Mouse (Mus musculus) thymus, adult 2 months (tissue): ENCODE measurements around the gene Fbxl15.

Experiments
- CTCF ChIP-seq: fragments of 200-500 bp; IDR thresholded peaks from 2 replicates; pipeline ENCODE4 v1.5.1; 2012; ENCODE audit warnings: mild to moderate bottlenecking, control low read depth, low read length, moderate library complexity, borderline replicate concordance; ENCODE audit not compliant: control insufficient read depth, poor library complexity, insufficient read depth; ENCODE audit errors: extremely low read depth
- POLR2A ChIP-seq: fragments of 200-500 bp; IDR thresholded peaks from 2 replicates; pipeline ENCODE4 v1.6.1; 2012; ENCODE audit warnings: mild to moderate bottlenecking, low read length, control low read depth, moderate library complexity; ENCODE audit not compliant: control insufficient read depth, poor library complexity, insufficient read depth; ENCODE audit errors: extremely low read depth

DNA sequence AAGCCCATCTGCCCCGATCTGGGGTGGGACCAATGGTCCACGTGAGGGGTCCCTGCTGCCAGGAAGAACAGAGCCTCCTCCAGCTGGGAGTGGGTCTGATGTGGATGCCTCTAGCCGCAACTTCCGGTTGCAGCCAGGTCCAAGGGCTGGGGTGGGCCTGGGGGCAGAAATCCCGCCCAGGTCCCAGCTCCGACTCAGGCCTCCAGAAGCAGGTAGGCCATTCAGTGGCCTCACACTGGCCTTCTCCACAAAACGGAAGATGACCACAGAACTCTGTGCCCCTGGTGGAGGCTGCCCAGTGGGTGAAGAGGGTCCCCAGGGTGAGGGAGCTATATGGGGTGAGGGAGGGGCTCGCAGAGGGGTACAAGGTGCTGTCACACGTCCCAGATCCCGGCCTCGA is 3.6 kb upstream of the Fbxl15 start:
- TF ChIP-seq POLR2A: no peak
- no peak for TF ChIP-seq CTCF
